Mouse (Mus musculus): Measurements from ENCODE around the gene Gstm2. TPM values are rescaled to one million over a fixed set of nuclear protein-coding genes. Genes with fewer than 3 reads are reported as not detected.
"Not testable (repeated sequence)": the region's sequence is repeated elsewhere in the genome, so short reads cannot be mapped to it uniquely, and the experiment has no call there.

Gene Gstm2
- polyA plus RNA-seq, 1 experiment from 2014 or later, result 14.4 TPM

DNA sequence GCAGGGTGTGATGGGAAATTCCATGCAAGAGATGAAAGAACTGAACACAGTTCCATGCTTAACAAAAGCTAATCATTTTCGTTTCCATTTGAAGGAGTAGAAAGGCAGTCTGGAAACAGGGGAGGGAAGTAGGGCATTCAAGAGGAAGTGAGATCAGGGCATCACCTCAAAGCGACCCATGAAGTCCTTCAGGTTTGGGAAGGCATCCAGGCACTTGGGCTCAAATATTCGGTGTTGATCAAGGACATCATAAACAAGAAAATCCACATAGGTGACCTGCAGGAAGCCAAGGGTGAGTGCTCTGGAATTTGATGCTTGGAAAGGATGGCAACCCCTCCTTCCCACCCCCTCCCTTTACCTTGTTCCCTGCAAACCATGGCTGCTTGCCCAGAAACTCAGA lies 2.5 kb downstream of the Gstm2 start:
- H3K27me3 ChIP-seq (replicated peaks), result no peaks in the 10 kb centered on the region
- no peaks in the 10 kb centered on the region for H3K36me3 ChIP-seq
- WGBS, result 70% methylated on average over 3 of the region's 3 CpGs
- H3K4me2 ChIP-seq (replicated peaks), result no peak overlapping the region
- H3K27ac ChIP-seq, result no peak overlapping the region
- no peak overlapping the region for H3K4me3 ChIP-seq
- H3K9ac ChIP-seq, result no peak overlapping the region
- H3K9me3 ChIP-seq, result no peaks in the 10 kb centered on the region
- H3K4me1 ChIP-seq, result no peaks in the 10 kb centered on the region
- no peak for ATAC-seq (ENCODE audit: low FRiP score, low read depth)

GRCm38 (mm10) chr3:107982726-107983125 lies 3.5 kb downstream of the Gstm2 start:
- H3K4me3 ChIP-seq, result no peak overlapping the region
- no peaks in the 10 kb centered on the region for H3K4me1 ChIP-seq
- no peak overlapping the region for H3K27ac ChIP-seq
- no peaks in the 10 kb centered on the region for H3K27me3 ChIP-seq (replicated peaks)
- WGBS, result 87% methylated on average over 6 of the region's 6 CpGs
- no peaks in the 10 kb centered on the region for H3K9me3 ChIP-seq
- H3K4me2 ChIP-seq (replicated peaks), result no peak overlapping the region
- no peak overlapping the region for H3K9ac ChIP-seq
- no peak for ATAC-seq (ENCODE audit: low FRiP score, low read depth)
- no peaks in the 10 kb centered on the region for H3K36me3 ChIP-seq

GRCm38 (mm10) chr3:107981261-107981660 lies 5.0 kb downstream of the Gstm2 start:
- Histone ChIP-seq H3K9me3 (no peaks in the 10 kb centered on the region), H3K27me3 (replicated peaks) (no peaks in the 10 kb centered on the region), H3K4me2 (replicated peaks) (no peak overlapping the region), H3K36me3 (no peaks in the 10 kb centered on the region), H3K4me1 (no peaks in the 10 kb centered on the region), H3K27ac (no peak overlapping the region), H3K4me3 (no peak overlapping the region), H3K9ac (no peak overlapping the region)
- WGBS, result 76% methylated on average over 3 of the region's 3 CpGs
- no peak for ATAC-seq (ENCODE audit: low FRiP score, low read depth)

DNA sequence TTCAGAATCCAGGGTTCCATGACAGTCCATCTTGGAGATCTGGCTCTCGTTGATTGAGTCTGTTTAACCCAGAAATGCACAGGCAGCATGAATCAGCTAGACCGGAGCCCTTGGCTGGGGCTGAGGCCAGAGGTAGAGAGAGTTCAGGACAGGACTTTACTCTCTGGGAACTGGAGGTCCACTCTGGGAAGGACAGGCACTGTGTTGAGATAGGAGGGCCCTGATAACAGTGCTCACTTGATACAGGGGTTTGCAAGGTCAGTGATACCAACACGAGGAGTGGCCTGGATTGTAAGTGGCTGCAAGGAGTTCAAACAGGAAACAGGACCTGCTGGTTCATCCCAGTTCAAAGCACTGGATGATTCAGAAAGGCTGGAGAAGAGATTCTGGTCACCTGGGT lies 8.6 kb downstream of the Gstm2 start:
- Histone ChIP-seq H3K4me1 (no peaks in the 10 kb centered on the region), H3K9me3 (no peaks in the 10 kb centered on the region), H3K9ac (no peak overlapping the region), H3K4me2 (replicated peaks) (no peak overlapping the region), H3K36me3 (no peaks in the 10 kb centered on the region), H3K27ac (no peak overlapping the region), H3K4me3 (no peak overlapping the region), H3K27me3 (replicated peaks) (no peaks in the 10 kb centered on the region)
- WGBS, result 87% methylated on average over 3 of the region's 3 CpGs
- ATAC-seq (ENCODE audit: low FRiP score, low read depth), result no peak

GRCm38 (mm10) chr3:107974237-107974636 lies 12.0 kb downstream of the Gstm2 start:
- Histone ChIP-seq H3K27ac (no peak overlapping the region), H3K9ac (no peak overlapping the region), H3K9me3 (no peaks in the 10 kb centered on the region), H3K4me1 (no peaks in the 10 kb centered on the region), H3K4me2 (replicated peaks) (no peak overlapping the region), H3K27me3 (replicated peaks) (no peaks in the 10 kb centered on the region), H3K36me3 (no peaks in the 10 kb centered on the region), H3K4me3 (no peak overlapping the region)
- no peak for ATAC-seq (ENCODE audit: low FRiP score, low read depth)
- 97% methylated on average over 1 of the region's 1 CpGs for WGBS

GRCm38 (mm10) chr3:107972070-107972469 lies 14.2 kb downstream of the Gstm2 start:
- Histone ChIP-seq H3K9me3 (no peaks in the 10 kb centered on the region), H3K4me1 (no peaks in the 10 kb centered on the region), H3K4me2 (replicated peaks) (no peak overlapping the region), H3K27me3 (replicated peaks) (no peaks in the 10 kb centered on the region), H3K27ac (no peak overlapping the region), H3K36me3 (no peaks in the 10 kb centered on the region), H3K4me3 (no peak overlapping the region), H3K9ac (no peak overlapping the region)
- WGBS, result 94% methylated on average over 3 of the region's 3 CpGs
- ATAC-seq (ENCODE audit: low FRiP score, low read depth), result no peak

- H3K27ac ChIP-seq; H3K4me1 ChIP-seq; H3K9me3 ChIP-seq; H3K9ac ChIP-seq; H3K4me3 ChIP-seq; H3K4me2 ChIP-seq (replicated peaks); H3K27me3 ChIP-seq (replicated peaks); ATAC-seq (ENCODE audit: low FRiP score, low read depth); H3K36me3 ChIP-seq: not testable (repeated sequence)
- WGBS, result 60% methylated on average over 3 of the region's 3 CpGs
Measured at GRCm38 (mm10) chr3:107971101-107971500, 15.2 kb downstream of the Gstm2 start.

DNA sequence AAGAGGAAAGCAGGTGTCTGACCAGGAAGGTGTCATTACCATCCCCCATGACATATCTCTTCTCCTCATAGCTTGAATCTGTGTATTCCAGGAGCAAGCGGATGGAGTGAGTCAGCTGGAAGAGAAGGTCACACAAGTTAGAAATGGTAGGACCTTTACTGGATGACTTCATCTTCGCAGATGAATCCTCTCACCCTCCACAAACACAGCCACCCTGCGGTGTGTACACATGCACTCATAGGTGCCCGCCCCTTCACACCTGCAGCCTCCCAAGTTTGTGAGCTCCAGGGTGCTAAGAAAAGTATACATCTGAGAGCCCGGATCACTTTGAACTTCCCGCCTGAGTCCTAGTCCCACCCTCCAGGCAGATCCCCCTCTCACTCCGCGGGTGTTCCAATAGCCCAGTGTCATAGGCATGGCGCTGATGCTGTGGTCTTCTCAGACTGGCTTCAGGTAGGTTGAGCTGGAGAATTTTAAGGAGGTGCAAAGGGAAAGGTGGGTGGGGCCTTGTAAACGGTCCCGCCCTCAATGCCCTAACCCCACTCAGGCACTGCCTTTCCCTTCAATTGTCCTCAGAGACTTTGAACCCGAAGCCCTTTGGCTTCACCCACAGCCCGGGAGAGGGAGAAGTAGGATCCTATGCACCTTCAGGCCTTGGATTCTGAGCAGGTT lies 17.4 kb downstream of the Gstm2 start, which contains the start of gene Gstm3:
Gstm3 (minus strand) TSS at position 560 of the 672 bp plus-strand sequence.
- no peak for ATAC-seq (ENCODE audit: low FRiP score, low read depth)

DNA sequence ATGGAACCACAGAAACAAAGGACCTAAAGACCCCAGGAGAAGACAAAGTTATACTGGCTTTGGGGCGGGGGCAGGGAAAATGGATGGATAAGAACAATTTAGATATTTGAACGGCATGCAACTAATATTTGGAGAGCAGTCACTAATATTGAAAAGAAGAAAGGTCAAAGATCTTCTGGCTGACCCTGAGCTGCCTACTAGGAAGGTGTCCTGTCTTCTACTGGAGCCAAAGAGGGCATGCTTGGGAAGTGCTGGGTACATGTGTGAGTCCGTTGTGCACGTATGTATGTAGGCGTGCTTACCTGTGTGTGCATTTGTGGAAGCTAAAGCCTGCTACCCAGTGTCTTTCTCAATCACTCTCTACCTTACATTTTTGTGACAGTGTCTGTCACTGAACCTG lies 19.6 kb downstream of the Gstm2 start:
- no peaks in the 10 kb centered on the region for H3K27me3 ChIP-seq (replicated peaks)
- H3K9ac ChIP-seq, result no peak overlapping the region
- ATAC-seq (ENCODE audit: low FRiP score, low read depth), result no peak
- no peak overlapping the region for H3K4me3 ChIP-seq
- H3K27ac ChIP-seq, result no peak overlapping the region
- no peaks in the 10 kb centered on the region for H3K36me3 ChIP-seq
- H3K9me3 ChIP-seq, result no peaks in the 10 kb centered on the region
- 94% methylated on average over 5 of the region's 5 CpGs for WGBS
- no peaks in the 10 kb centered on the region for H3K4me1 ChIP-seq
- H3K4me2 ChIP-seq (replicated peaks), result no peak overlapping the region

More for the DNA sequence above, 17.4 kb downstream of the Gstm2 start, which contains the start of gene Gstm3:
- H3K4me3 ChIP-seq, result no peak within 1 kb of the TSS
- H3K9me3 ChIP-seq, result no peaks in the 10 kb centered on the region
- no peaks in the 10 kb centered on the region for H3K36me3 ChIP-seq
- H3K4me2 ChIP-seq (replicated peaks), result no peak within 1 kb of the TSS
- no peaks in the 10 kb centered on the region for H3K4me1 ChIP-seq
- H3K27me3 ChIP-seq (replicated peaks), result no peaks in the 10 kb centered on the region
- no peak within 1 kb of the TSS for H3K9ac ChIP-seq
- H3K27ac ChIP-seq, result no peak within 1 kb of the TSS
- 51% methylated on average over 13 of the region's 13 CpGs for WGBS

GRCm38 (mm10) chr3:107965592-107965991 lies 20.7 kb downstream of the Gstm2 start:
- Histone ChIP-seq H3K27ac (no peak overlapping the region), H3K4me1 (no peaks in the 10 kb centered on the region), H3K4me3 (no peak overlapping the region), H3K27me3 (replicated peaks) (no peaks in the 10 kb centered on the region), H3K9me3 (no peaks in the 10 kb centered on the region), H3K9ac (no peak overlapping the region), H3K36me3 (no peaks in the 10 kb centered on the region), H3K4me2 (replicated peaks) (no peak overlapping the region)
- no peak for ATAC-seq (ENCODE audit: low FRiP score, low read depth)
- WGBS, result 76% methylated on average over 1 of the region's 1 CpGs

DNA sequence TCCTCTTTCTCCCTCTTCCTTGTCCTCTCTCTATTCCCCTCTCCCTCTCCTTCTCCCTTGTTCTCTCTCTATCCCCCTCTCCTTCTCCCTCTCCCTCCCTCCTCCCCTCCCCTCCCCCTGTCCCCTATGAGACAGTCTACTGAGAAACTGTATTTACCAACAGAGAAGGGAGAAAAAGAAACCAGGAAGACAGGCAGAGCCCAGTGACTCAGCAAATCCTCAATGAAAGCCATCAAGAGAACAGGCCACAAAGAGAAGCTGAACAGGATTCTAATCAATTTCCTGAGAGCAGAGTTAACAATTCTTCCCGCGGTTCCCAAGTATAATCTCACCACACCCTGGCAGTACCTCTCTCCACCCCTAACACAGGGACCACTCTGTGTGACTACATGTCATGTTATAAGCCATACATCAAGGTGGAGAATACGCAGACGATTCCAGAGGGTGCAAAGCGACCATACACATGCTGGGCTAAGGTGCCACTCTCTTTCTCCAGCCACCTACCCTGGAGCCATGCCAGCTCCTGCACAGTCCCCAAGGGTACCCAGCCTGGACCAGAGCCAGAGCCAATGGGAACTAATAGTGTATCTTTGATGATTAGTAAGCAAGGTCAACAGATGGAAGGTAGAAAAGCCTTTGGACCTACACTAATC lies 21.5 kb downstream of the Gstm2 start:
- H3K9me3 ChIP-seq, result no peaks in the 10 kb centered on the region
- WGBS, result 75% methylated on average over 5 of the region's 5 CpGs
- no peak overlapping the region for H3K4me2 ChIP-seq (replicated peaks)
- H3K4me1 ChIP-seq, result no peaks in the 10 kb centered on the region
- H3K27me3 ChIP-seq (replicated peaks), result no peaks in the 10 kb centered on the region
- H3K4me3 ChIP-seq, result no peak overlapping the region
- no peak overlapping the region for H3K9ac ChIP-seq
- H3K36me3 ChIP-seq, result no peaks in the 10 kb centered on the region
- ATAC-seq (ENCODE audit: low FRiP score, low read depth), result no peak
- H3K27ac ChIP-seq, result no peak overlapping the region

DNA sequence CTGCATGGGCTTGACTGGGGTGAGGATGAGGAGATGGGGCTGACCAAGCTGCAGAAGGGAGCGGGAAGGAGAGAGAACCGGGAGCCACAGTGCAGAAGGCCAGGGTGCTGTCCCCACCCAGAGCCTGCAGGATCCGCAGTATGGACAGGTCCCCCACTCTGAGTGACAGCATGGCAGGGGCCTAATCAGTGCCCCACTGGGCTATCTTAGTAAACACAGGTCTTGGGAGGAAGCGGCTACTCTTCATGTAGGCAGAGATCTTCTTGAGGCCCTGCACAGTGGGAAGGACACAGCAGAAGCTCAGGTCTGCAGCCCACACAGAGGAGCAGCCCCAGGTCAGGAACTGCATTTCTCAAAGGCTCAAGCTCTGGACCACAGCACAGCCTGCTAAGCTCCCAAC lies 22.2 kb downstream of the Gstm2 start:
- no peaks in the 10 kb centered on the region for H3K27me3 ChIP-seq (replicated peaks)
- no peaks in the 10 kb centered on the region for H3K36me3 ChIP-seq
- no peak overlapping the region for H3K9ac ChIP-seq
- WGBS, result 82% methylated on average over 4 of the region's 4 CpGs
- H3K4me1 ChIP-seq, result no peaks in the 10 kb centered on the region
- no peaks in the 10 kb centered on the region for H3K9me3 ChIP-seq
- no peak overlapping the region for H3K4me2 ChIP-seq (replicated peaks)
- H3K4me3 ChIP-seq, result no peak overlapping the region
- H3K27ac ChIP-seq, result no peak overlapping the region
- no peak for ATAC-seq (ENCODE audit: low FRiP score, low read depth)

GRCm38 (mm10) chr3:107955260-107955659 lies 31.0 kb downstream of the Gstm2 start:
- H3K9ac ChIP-seq; H3K4me2 ChIP-seq (replicated peaks); H3K4me3 ChIP-seq; H3K36me3 ChIP-seq; H3K9me3 ChIP-seq; H3K4me1 ChIP-seq; H3K27me3 ChIP-seq (replicated peaks); H3K27ac ChIP-seq; ATAC-seq (ENCODE audit: low FRiP score, low read depth): not testable (repeated sequence)
- 85% methylated on average over 9 of the region's 9 CpGs for WGBS
